Mouse (Mus musculus): Measurements from ENCODE around the gene Lsm6. TPM values are rescaled to one million over a fixed set of nuclear protein-coding genes. Genes with fewer than 3 reads are reported as not detected.

The Lsm6 gene
- 67.7 and 99.8 TPM in 2 replicates for total RNA-seq (2012; rRNA removed)
- total RNA-seq (2014; rRNA removed): 60.0 and 76.5 TPM in 2 replicates
- 186 and 262 TPM in 2 replicates for polyA plus RNA-seq (2012; ENCODE audit: insufficient read length, low read depth)

GRCm38 (mm10) chr8:78820673-78821310 is at the start of gene Lsm6:
Lsm6 (minus strand) TSS chr8:78821140.
- Histone ChIP-seq H3K27me3 (replicated peaks) (no peaks in the 10 kb centered on the region), H3K27ac (ENCODE audit: insufficient read depth, low read depth) (peak within 1 kb of the TSS; percentile 81), H3K4me3 (replicated peaks in 1 of 3; ENCODE audit: low read depth in 2 of 3, low read length in 2 of 3, poor library complexity in 1 of 3) (peak within 1 kb of the TSS; percentile 67 to 88 (median 80)), H3K36me3 (replicated peaks in 1 of 2; ENCODE audit: control insufficient read depth in 1 of 2, insufficient read depth in 1 of 2, low read length in 1 of 2) (peaks cover 6 to 36% of the 10 kb centered on the region in 2 experiments), H3K4me1 (ENCODE audit: control insufficient read depth in 1 of 2, insufficient read depth in 2 of 2) (peaks cover 0 to 38% of the 10 kb centered on the region in 2 experiments; a peak in 2 of 4 replicates), H3K79me2 (replicated peaks; ENCODE audit: control insufficient read depth, extremely low read depth, insufficient read depth, poor library complexity, severe bottlenecking) (peaks cover 9% of the 10 kb centered on the region; the same call in 1 of the 2 replicates), H3K9me3 (replicated peaks; ENCODE audit: low read length) (no peaks in the 10 kb centered on the region), H3K4me2 (ENCODE audit: insufficient read depth, low read depth, poor library complexity, severe bottlenecking) (peak within 1 kb of the TSS; percentile 96), H3K9ac (ENCODE audit: insufficient read depth, low read depth) (peak within 1 kb of the TSS; percentile 97)
- dilution Hi-C loops (cut with MboI; ENCODE audit: extremely low pct_ligation_motif_present, extremely low pct_unique_long_range_greater_than_20kb, low sequenced_read_pairs): no loop called here
- no peak for TF ChIP-seq SMC3 (IDR thresholded peaks at IDR 0.05; ENCODE audit: low read depth, low read length)
- no peak for TF ChIP-seq JUN (IDR thresholded peaks at IDR 0.05; ENCODE audit: insufficient read depth, low read depth, low read length)
- TF ChIP-seq JUND (conservative IDR thresholded peaks at IDR 0.05; ENCODE audit: low read depth, low read length): no peak
- TF ChIP-seq ZKSCAN1 (IDR thresholded peaks at IDR 0.05; ENCODE audit: borderline replicate concordance, low read depth, low read length): no peak
- no peak for TF ChIP-seq USF1 (IDR thresholded peaks at IDR 0.05; ENCODE audit: low read depth, low read length)
- no peak; the same call in 1 of the 2 replicates for TF ChIP-seq GABPA (IDR thresholded peaks at IDR 0.05; ENCODE audit: insufficient replicate concordance, low read depth, low read length)
- TF ChIP-seq TBP (conservative IDR thresholded peaks at IDR 0.05; ENCODE audit: low read depth, low read length): 0 out of 2 replicates have a peak, but pooled peaks have one; percentile 32
- TF ChIP-seq EP300 (IDR thresholded peaks at IDR 0.05; ENCODE audit: low read length): no peak
- peak; percentile 67 for TF ChIP-seq MAX (IDR thresholded peaks at IDR 0.05; ENCODE audit: low read length)
- TF ChIP-seq ZMIZ1 (IDR thresholded peaks at IDR 0.05; ENCODE audit: low read depth, low read length): peak; percentile 71; the same call in 1 of the 2 replicates
- TF ChIP-seq RCOR1 (conservative IDR thresholded peaks at IDR 0.05; ENCODE audit: low read depth, low read length): no peak
- TF ChIP-seq HCFC1 (IDR thresholded peaks at IDR 0.05; ENCODE audit: low read depth, low read length): peak; percentile 83
- no peak; the same call in none of the 2 replicates for TF ChIP-seq TCF12 (IDR thresholded peaks at IDR 0.05; ENCODE audit: low read depth, low read length)
- 0 out of 2 replicates have a peak, but pooled peaks have one; percentile 8 for TF ChIP-seq BHLHE40 (IDR thresholded peaks at IDR 0.05; ENCODE audit: low read depth, low read length)
- TF ChIP-seq ETS1 (conservative IDR thresholded peaks at IDR 0.05; ENCODE audit: low read depth, low read length): 0 out of 2 replicates have a peak, but pooled peaks have one; percentile 14
- peak; percentile 82; the same call in 1 of the 2 replicates for TF ChIP-seq UBTF (IDR thresholded peaks at IDR 0.05; ENCODE audit: low read depth, low read length)
- peak; percentile 77 for TF ChIP-seq POLR2A (IDR thresholded peaks at IDR 0.05; ENCODE audit: low read depth, low read length)
- TF ChIP-seq MYC (IDR thresholded peaks at IDR 0.05; ENCODE audit: low read depth, low read length): peak; percentile 33; the same call in 1 of the 2 replicates
- TF ChIP-seq KAT2A (IDR thresholded peaks at IDR 0.05; ENCODE audit: insufficient replicate concordance, low read length): peak; percentile 71; the same call in 1 of the 2 replicates
- TF ChIP-seq CTCF (conservative IDR thresholded peaks at IDR 0.05 in 1 of 2, IDR thresholded peaks at IDR 0.05 in 1 of 2; ENCODE audit: low read depth in 2 of 2, low read length in 2 of 2): no peak
- peak; percentile 45 for TF ChIP-seq MEF2A (IDR thresholded peaks at IDR 0.05; ENCODE audit: borderline replicate concordance, low read depth, low read length)
- peak; percentile 66 for TF ChIP-seq MXI1 (IDR thresholded peaks at IDR 0.05; ENCODE audit: low read depth, low read length)
- no peak for TF ChIP-seq MAFK (IDR thresholded peaks at IDR 0.05; ENCODE audit: insufficient replicate concordance, low read length)
- TF ChIP-seq ELF1 (IDR thresholded peaks at IDR 0.05; ENCODE audit: low read depth, low read length): peak; percentile 84
- 0 out of 2 replicates have a peak, but pooled peaks have one; percentile 69 for TF ChIP-seq MAZ (IDR thresholded peaks at IDR 0.05; ENCODE audit: low read depth, low read length)
- peak; percentile 84 for TF ChIP-seq IRF4 (IDR thresholded peaks at IDR 0.05; ENCODE audit: low read depth, low read length)
- TF ChIP-seq NRF1 (IDR thresholded peaks at IDR 0.05; ENCODE audit: low read depth, low read length): peak; percentile 70
- TF ChIP-seq NELFE (IDR thresholded peaks at IDR 0.05; ENCODE audit: low read depth, low read length): peak; percentile 86
- 0 out of 2 replicates have a peak, but pooled peaks have one; percentile 79 for TF ChIP-seq CHD1 (IDR thresholded peaks at IDR 0.05; ENCODE audit: low read depth, low read length)
- no peak for TF ChIP-seq ZNF384 (IDR thresholded peaks at IDR 0.05; ENCODE audit: low read depth, low read length)
- no peak for TF ChIP-seq ZC3H11A (IDR thresholded peaks at IDR 0.05; ENCODE audit: low read depth, low read length)
- TF ChIP-seq PAX5 (IDR thresholded peaks at IDR 0.05; ENCODE audit: low read length): no peak
- TF ChIP-seq CHD2 (IDR thresholded peaks at IDR 0.05; ENCODE audit: low read length): no peak
- TF ChIP-seq POLR2AphosphoS2 (IDR thresholded peaks at IDR 0.05; ENCODE audit: low read depth, low read length): 0 out of 2 replicates have a peak, but pooled peaks have one; percentile 38
- TF ChIP-seq E2F4 (IDR thresholded peaks at IDR 0.05; ENCODE audit: insufficient replicate concordance, low read depth, low read length): peak; percentile 84; the same call in 1 of the 2 replicates
- TF ChIP-seq RAD21 (IDR thresholded peaks at IDR 0.05; ENCODE audit: low read depth, low read length): no peak
- peak; percentile 71 for TF ChIP-seq SIN3A (IDR thresholded peaks at IDR 0.05; ENCODE audit: low read length)
- no peak for TF ChIP-seq USF2 (conservative IDR thresholded peaks at IDR 0.05; ENCODE audit: low read depth, low read length)
- peak; percentile 96 for DNase-seq (ENCODE audit: extremely low read depth)
- in situ Hi-C loops (cut with MboI; ENCODE audit: low pct_ligation_motif_present, low pct_unique_long_range_greater_than_20kb, low sequenced_read_pairs): no loop called here
